Mouse (Mus musculus) limb, embryonic 14.5 days (tissue): ENCODE results near the gene Hrh1. TPM values are rescaled to one million over a fixed set of nuclear protein-coding genes. Genes with fewer than 3 reads are reported as not detected.

Source experiments
- ATAC-seq: fragments of 200-750 bp; cut with Nextera tagmentation; 2 replicates; pipeline ENCODE4 v1.8.0; 2017; ENCODE audit warnings: low read depth, moderate number of reproducible peaks, moderate TSS enrichment; ENCODE audit not compliant: low FRiP score
- DNase-seq: peaks from one replicate; pipeline ENCODE4 v3.0.0-alpha.2; 2015; ENCODE audit warnings: low spot score
- H3K27ac ChIP-seq: fragments of 300-500 bp; sonication (generic); replicated peaks from 2 replicates; pipeline ENCODE4 v1.5.1; 2014; ENCODE audit warnings: low read depth, mild to moderate bottlenecking, low read length, moderate library complexity, mixed read lengths
- H3K27me3 ChIP-seq: fragments of 300-500 bp; sonication (generic); 2 replicates; pipeline ENCODE4 v1.6.1; 2014; ENCODE audit warnings: low read length, mixed read lengths; ENCODE audit not compliant: control insufficient read depth, insufficient read depth
- H3K36me3 ChIP-seq: fragments of 300-500 bp; sonication (generic); 2 replicates; pipeline ENCODE4 v1.6.1; 2014; ENCODE audit warnings: mild to moderate bottlenecking, low read length, moderate library complexity, mixed read lengths; ENCODE audit not compliant: control insufficient read depth, insufficient read depth
- H3K4me1 ChIP-seq: fragments of 300-500 bp; sonication (generic); 2 replicates; pipeline ENCODE4 v1.6.1; 2014; ENCODE audit warnings: antibody characterized with exemption, low read length, mixed read lengths; ENCODE audit not compliant: control insufficient read depth, insufficient read depth
- H3K4me2 ChIP-seq: fragments of 300-500 bp; sonication (generic); replicated peaks from 2 replicates; pipeline ENCODE4 v1.6.1; 2014; ENCODE audit warnings: low read depth, mild to moderate bottlenecking, low read length, moderate library complexity; ENCODE audit not compliant: severe bottlenecking
- H3K4me3 ChIP-seq: fragments of 300-500 bp; sonication (generic); replicated peaks from 2 replicates; pipeline ENCODE4 v1.5.1; 2014; ENCODE audit warnings: low read length
- H3K9ac ChIP-seq: fragments of 300-500 bp; sonication (generic); 2 replicates; pipeline ENCODE4 v1.6.1; 2014; ENCODE audit warnings: mild to moderate bottlenecking, low read depth, low read length, moderate library complexity; ENCODE audit not compliant: severe bottlenecking
- H3K9me3 ChIP-seq: fragments of 300-500 bp; sonication (generic); 2 replicates; pipeline ENCODE4 v1.6.1; 2016; ENCODE audit warnings: low read length; ENCODE audit not compliant: control insufficient read depth
- POLR2A ChIP-seq: fragments of 200-500 bp; IDR thresholded peaks from 2 replicates; pipeline ENCODE4 v1.8.0; 2012; ENCODE audit warnings: inconsistent platforms, mild to moderate bottlenecking, moderate library complexity, borderline replicate concordance; ENCODE audit not compliant: insufficient read depth, insufficient read length; ENCODE audit errors: extremely low read depth
- WGBS: fragments of 180-500 bp; shearing (Covaris S2); extraction: QIAGEN DNeasy Blood & Tissue Kit; methylation state at CpG from one replicate; pipeline ENCODE4 v1.1.7; 2014; 5-methylcytosine and 5-hydroxymethylcytosine counted together
- polyA plus RNA-seq, 2 experiments: library from polyadenylated mRNA; depleted of rRNA in 1 of 2; stranded (reverse) in 1 of 2; unstranded in 1 of 2; fragments of >200 nt; fragmentation: Nextera tagmentation in 1 of 2; extraction: Ambion mirVana in 1 of 2; gene quantifications; 2 replicates each; pipeline versions ENCODE4 v1.2.1 to v1.2.3; 2012 to 2014

The Hrh1 gene
- polyA plus RNA-seq, 2 experiments: 0.11 TPM; not detected in 1

GRCm38 (mm10) chr6:114398626-114399025 lies 890 bp downstream of the Hrh1 start:
- Histone ChIP-seq H3K9me3 (no peaks in the 10 kb centered on the region), H3K36me3 (no peaks in the 10 kb centered on the region), H3K4me3 (peak overlapping the region; percentile 47; the same call in 1 of the 2 replicates), H3K27me3 (peaks cover 48% of the 10 kb centered on the region), H3K9ac (no peak overlapping the region), H3K4me1 (no peaks in the 10 kb centered on the region; the same call in 1 of the 2 replicates), H3K4me2 (peak overlapping the region; percentile 91), H3K27ac (no peak overlapping the region)
- 4% methylated on average over 9 of the region's 9 CpGs for WGBS
- ATAC-seq: no peak
- no peak for DNase-seq
- TF ChIP-seq POLR2A: no peak

GRCm38 (mm10) chr6:114400387-114400786 lies 2.7 kb downstream of the Hrh1 start:
- Histone ChIP-seq H3K27ac (no peak overlapping the region), H3K4me3 (no peak overlapping the region), H3K4me1 (no peaks in the 10 kb centered on the region; the same call in none of the 2 replicates), H3K4me2 (no peak overlapping the region), H3K9ac (no peak overlapping the region), H3K9me3 (no peaks in the 10 kb centered on the region), H3K36me3 (no peaks in the 10 kb centered on the region), H3K27me3 (peaks cover 48% of the 10 kb centered on the region)
- WGBS: 79% methylated on average over 10 of the region's 10 CpGs
- no peak for TF ChIP-seq POLR2A
- ATAC-seq (no peak), DNase-seq (no peak)

- 87% methylated on average over 8 of the region's 8 CpGs for WGBS
- ATAC-seq (no peak), DNase-seq (no peak)
- no peak overlapping the region for H3K27ac ChIP-seq
- no peak overlapping the region for H3K9ac ChIP-seq
- H3K4me3 ChIP-seq: no peak overlapping the region
- no peak overlapping the region for H3K4me2 ChIP-seq
- H3K36me3 ChIP-seq: no peaks in the 10 kb centered on the region
- H3K27me3 ChIP-seq: peaks cover 48% of the 10 kb centered on the region
- no peaks in the 10 kb centered on the region for H3K9me3 ChIP-seq
- TF ChIP-seq POLR2A: no peak
- no peaks in the 10 kb centered on the region; the same call in none of the 2 replicates for H3K4me1 ChIP-seq
Observed at GRCm38 (mm10) chr6:114400841-114401240, 3.1 kb downstream of the Hrh1 start.

- Histone ChIP-seq H3K27ac (no peak overlapping the region), H3K9me3 (no peaks in the 10 kb centered on the region), H3K4me2 (no peak overlapping the region), H3K27me3 (peaks cover 39% of the 10 kb centered on the region), H3K9ac (no peak overlapping the region), H3K4me1 (no peaks in the 10 kb centered on the region; the same call in none of the 2 replicates), H3K36me3 (no peaks in the 10 kb centered on the region), H3K4me3 (no peak overlapping the region)
- DNase-seq: no peak
- ATAC-seq: no peak
- TF ChIP-seq POLR2A: no peak
- 84% methylated on average over 2 of the region's 2 CpGs for WGBS
Observed at GRCm38 (mm10) chr6:114402161-114402560, 4.4 kb downstream of the Hrh1 start.

- H3K27ac ChIP-seq: no peak overlapping the region
- no peak overlapping the region for H3K4me3 ChIP-seq
- ATAC-seq (no peak), DNase-seq (no peak)
- H3K36me3 ChIP-seq: no peaks in the 10 kb centered on the region
- no peaks in the 10 kb centered on the region; the same call in 1 of the 2 replicates for H3K4me1 ChIP-seq
- H3K4me2 ChIP-seq: no peak overlapping the region
- WGBS: 40% methylated on average over 7 of the region's 8 CpGs
- H3K9ac ChIP-seq: no peak overlapping the region
- H3K9me3 ChIP-seq: no peaks in the 10 kb centered on the region
- H3K27me3 ChIP-seq: peaks cover 28% of the 10 kb centered on the region
- TF ChIP-seq POLR2A: no peak
Observed at GRCm38 (mm10) chr6:114403632-114404031, 5.9 kb downstream of the Hrh1 start.

GRCm38 (mm10) chr6:114404128-114404527 lies 6.4 kb downstream of the Hrh1 start:
- Histone ChIP-seq H3K9ac (no peak overlapping the region), H3K27ac (no peak overlapping the region), H3K4me1 (no peaks in the 10 kb centered on the region; the same call in 1 of the 2 replicates), H3K4me2 (no peak overlapping the region), H3K36me3 (no peaks in the 10 kb centered on the region), H3K4me3 (no peak overlapping the region), H3K27me3 (peaks cover 23% of the 10 kb centered on the region), H3K9me3 (no peaks in the 10 kb centered on the region)
- ATAC-seq (no peak), DNase-seq (no peak)
- no peak for TF ChIP-seq POLR2A
- 46% methylated on average over 5 of the region's 5 CpGs for WGBS
